Mouse (Mus musculus) liver, adult 2 months (tissue): ENCODE results near the gene Orm3. TPM values are rescaled to one million over a fixed set of nuclear protein-coding genes. Genes with fewer than 3 reads are reported as not detected.
"Not testable (repeated sequence)": the region's sequence is repeated elsewhere in the genome, so short reads cannot be mapped to it uniquely, and the experiment has no call there.

ENCODE experiments used
- DNase-seq: peaks from one replicate; pipeline ENCODE4 v3.0.0-alpha.2; 2011; ENCODE audit warnings: low read depth, low spot score; ENCODE audit errors: extremely low read depth
- H3K27ac ChIP-seq: fragments of 200-500 bp; replicated peaks from 2 replicates; pipeline ENCODE4 v1.5.1; 2012; ENCODE audit warnings: low read depth, mild to moderate bottlenecking, control low read depth, inconsistent platforms, low read length; ENCODE audit not compliant: insufficient read depth
- H3K27me3 ChIP-seq: fragments of 200-500 bp; 2 replicates; pipeline ENCODE4 v1.6.1; 2012; ENCODE audit warnings: mild to moderate bottlenecking, moderate library complexity, low read length, inconsistent platforms; ENCODE audit not compliant: control insufficient read depth, insufficient read depth
- H3K36me3 ChIP-seq: fragments of 200-500 bp; 2 replicates; pipeline ENCODE4 v1.6.1; 2012; ENCODE audit warnings: low read length, inconsistent platforms; ENCODE audit not compliant: control insufficient read depth, insufficient read depth
- H3K4me1 ChIP-seq: fragments of 200-500 bp; 2 replicates; pipeline ENCODE4 v1.6.1; 2011; ENCODE audit warnings: low read length; ENCODE audit not compliant: control insufficient read depth, insufficient read depth
- H3K4me3 ChIP-seq: fragments of 200-500 bp; 2 replicates; pipeline ENCODE4 v1.5.1; 2011; ENCODE audit warnings: low read depth, mild to moderate bottlenecking, control low read depth, low read length, moderate library complexity; ENCODE audit not compliant: insufficient read depth
- H3K79me2 ChIP-seq: fragments of 200-500 bp; 2 replicates; pipeline ENCODE4 v1.6.1; 2012; ENCODE audit warnings: inconsistent platforms, mild to moderate bottlenecking, low read length, moderate library complexity; ENCODE audit not compliant: control insufficient read depth, insufficient read depth
- H3K9ac ChIP-seq: fragments of 200-500 bp; 2 replicates; pipeline ENCODE4 v1.6.1; 2012; ENCODE audit warnings: low read depth, mild to moderate bottlenecking, control low read depth, inconsistent platforms, low read length
- CTCF ChIP-seq: fragments of 200-500 bp; IDR thresholded peaks from 2 replicates; pipeline ENCODE4 v1.5.1; 2011; ENCODE audit warnings: low read depth, low read length, control low read depth
- POLR2A ChIP-seq: fragments of 200-500 bp; IDR thresholded peaks from 2 replicates; pipeline ENCODE4 v1.6.1; 2011; ENCODE audit warnings: low read length, control low read depth; ENCODE audit not compliant: insufficient read depth; ENCODE audit errors: extremely low read depth
- WGBS: fragments of 180-500 bp; shearing (Covaris S2); methylation state at CpG from one replicate; pipeline ENCODE4 v1.1.7; 2018; 5-methylcytosine and 5-hydroxymethylcytosine counted together
- polyA plus RNA-seq: library from polyadenylated mRNA; depleted of rRNA; stranded (reverse); fragments of >200 nt; gene quantifications from 2 replicates; pipeline ENCODE4 v1.2.3, GENCODE M21; 2012
- total RNA-seq: library from RNA; depleted of rRNA; stranded (reverse); fragments of >200 nt; gene quantifications from 2 replicates; pipeline ENCODE4 v1.2.3, GENCODE M21; 2014

Orm3 gene
- total and polyA plus RNA-seq, 2 experiments: 11.4 to 14.1 TPM

GRCm38 (mm10) chr4:63314063-63314462 lies 41.9 kb upstream of the Orm3 start:
- no peaks in the 10 kb centered on the region; the same call in 1 of the 2 replicates for H3K4me1 ChIP-seq
- H3K4me3 ChIP-seq: no peak overlapping the region
- no peaks in the 10 kb centered on the region for H3K27me3 ChIP-seq
- H3K79me2 ChIP-seq: no peaks in the 10 kb centered on the region
- H3K36me3 ChIP-seq: peaks cover 2% of the 10 kb centered on the region
- 86% methylated on average over 5 of the region's 5 CpGs for WGBS
- DNase-seq: no peak
- H3K27ac ChIP-seq: no peak overlapping the region
- TF ChIP-seq POLR2A (no peak), CTCF (no peak)
- no peak overlapping the region for H3K9ac ChIP-seq

- Histone ChIP-seq H3K4me3 (no peak overlapping the region), H3K27me3 (no peaks in the 10 kb centered on the region), H3K36me3 (peaks cover 3% of the 10 kb centered on the region), H3K4me1 (no peaks in the 10 kb centered on the region), H3K27ac (no peak overlapping the region), H3K79me2 (no peaks in the 10 kb centered on the region), H3K9ac (no peak overlapping the region)
- no peak for DNase-seq
- TF ChIP-seq POLR2A: no peak
- no peak for TF ChIP-seq CTCF
- 70% methylated on average over 9 of the region's 9 CpGs for WGBS
Measured at GRCm38 (mm10) chr4:63316076-63316746, 39.8 kb upstream of the Orm3 start.

GRCm38 (mm10) chr4:63319566-63319965 lies 36.4 kb upstream of the Orm3 start:
- TF ChIP-seq CTCF: peak; percentile 72
- DNase-seq, H3K27me3 ChIP-seq, H3K27ac ChIP-seq, H3K9ac ChIP-seq, H3K4me1 ChIP-seq, H3K79me2 ChIP-seq, H3K4me3 ChIP-seq: not testable (repeated sequence)
- H3K36me3 ChIP-seq: peaks cover 22% of the 10 kb centered on the region
- 42% methylated on average over 3 of the region's 3 CpGs for WGBS

- TF ChIP-seq CTCF (no peak), POLR2A (no peak)
- Histone ChIP-seq H3K79me2 (no peaks in the 10 kb centered on the region), H3K36me3 (peaks cover 27% of the 10 kb centered on the region), H3K27me3 (no peaks in the 10 kb centered on the region), H3K9ac (no peak overlapping the region), H3K27ac (no peak overlapping the region), H3K4me1 (no peaks in the 10 kb centered on the region), H3K4me3 (no peak overlapping the region)
- no peak for DNase-seq
- 91% methylated on average over 8 of the region's 8 CpGs for WGBS
Measured at GRCm38 (mm10) chr4:63323275-63323815, 32.6 kb upstream of the Orm3 start.

GRCm38 (mm10) chr4:63333403-63333802 lies 22.6 kb upstream of the Orm3 start:
- WGBS: 95% methylated on average over 4 of the region's 4 CpGs
- no peaks in the 10 kb centered on the region for H3K27me3 ChIP-seq

GRCm38 (mm10) chr4:63338414-63339076 lies 17.4 kb upstream of the Orm3 start:
- TF ChIP-seq CTCF (no peak), POLR2A (no peak)
- H3K79me2 ChIP-seq: peaks cover 2% of the 10 kb centered on the region; the same call in 1 of the 2 replicates
- H3K4me3 ChIP-seq: no peak overlapping the region
- peaks cover 23% of the 10 kb centered on the region for H3K4me1 ChIP-seq
- H3K27ac ChIP-seq: peak overlapping the region; percentile 41
- no peaks in the 10 kb centered on the region for H3K27me3 ChIP-seq
- 14% methylated on average over 3 of the region's 3 CpGs for WGBS
- no peak overlapping the region for H3K9ac ChIP-seq
- H3K36me3 ChIP-seq: no peaks in the 10 kb centered on the region
- peak; percentile 97 for DNase-seq

More at GRCm38 (mm10) chr4:63333403-63333802, 22.6 kb upstream of the Orm3 start:
- Histone ChIP-seq H3K4me3 (no peak overlapping the region), H3K9ac (no peak overlapping the region), H3K27ac (no peak overlapping the region), H3K36me3 (0 out of 2 replicates have a peak, but pooled peaks cover 4% of the 10 kb centered on the region), H3K4me1 (0 out of 2 replicates have a peak, but pooled peaks cover 2% of the 10 kb centered on the region), H3K79me2 (no peaks in the 10 kb centered on the region)
- no peak for DNase-seq
- TF ChIP-seq CTCF: no peak
